Mouse (Mus musculus) liver, embryonic 15.5 days (tissue): ENCODE data around the gene Sumf1. TPM values are rescaled to one million over a fixed set of nuclear protein-coding genes. Genes with fewer than 3 reads are reported as not detected.

Experiments used
- ATAC-seq: fragments of 200-750 bp; cut with Nextera tagmentation; 2 replicates; pipeline ENCODE4 v1.8.0; 2017; ENCODE audit warnings: moderate number of reproducible peaks, mild to moderate bottlenecking, moderate library complexity; ENCODE audit not compliant: insufficient read depth
- H3K27ac ChIP-seq: fragments of 300-500 bp; sonication (generic); replicated peaks from 2 replicates; pipeline ENCODE4 v1.5.1; 2015; ENCODE audit warnings: mild to moderate bottlenecking, inconsistent platforms
- H3K27me3 ChIP-seq: fragments of 300-500 bp; sonication (generic); 2 replicates; pipeline ENCODE4 v1.6.1; 2015; ENCODE audit warnings: mild to moderate bottlenecking, inconsistent platforms
- H3K36me3 ChIP-seq: fragments of 300-500 bp; sonication (generic); replicated peaks from 2 replicates; pipeline ENCODE4 v1.6.1; 2015; ENCODE audit warnings: moderate library complexity, mild to moderate bottlenecking, inconsistent platforms
- H3K4me1 ChIP-seq: fragments of 300-500 bp; sonication (generic); replicated peaks from 2 replicates; pipeline ENCODE4 v1.6.1; 2015; ENCODE audit warnings: inconsistent platforms
- H3K4me2 ChIP-seq: fragments of 300-500 bp; sonication (generic); 2 replicates; pipeline ENCODE4 v1.6.1; 2015; ENCODE audit warnings: moderate library complexity, mild to moderate bottlenecking, inconsistent platforms
- H3K4me3 ChIP-seq: fragments of 300-500 bp; sonication (generic); replicated peaks from 2 replicates; pipeline ENCODE4 v1.5.1; 2015; ENCODE audit warnings: mild to moderate bottlenecking, inconsistent platforms
- H3K9ac ChIP-seq: fragments of 300-500 bp; sonication (generic); 2 replicates; pipeline ENCODE4 v1.6.1; 2015; ENCODE audit warnings: moderate library complexity, mild to moderate bottlenecking, inconsistent platforms
- H3K9me3 ChIP-seq: fragments of 300-500 bp; sonication (generic); replicated peaks from 2 replicates; pipeline ENCODE4 v1.6.1; 2016; ENCODE audit warnings: inconsistent platforms
- WGBS: fragments of 180-500 bp; shearing (Covaris S2); methylation state at CpG from one replicate; pipeline ENCODE4 v1.1.7; 2015; ENCODE audit warnings: mixed read lengths; ENCODE audit not compliant: insufficient replicate concordance; 5-methylcytosine and 5-hydroxymethylcytosine counted together
- polyA plus RNA-seq: library from polyadenylated mRNA; unstranded; fragments of >200 nt; fragmentation: Nextera tagmentation; extraction: Ambion mirVana; gene quantifications from 2 replicates; pipeline ENCODE4 v1.2.1, GENCODE M21; 2015

Sumf1 gene
- polyA plus RNA-seq: 8.5 and 8.7 TPM in 2 replicates

DNA sequence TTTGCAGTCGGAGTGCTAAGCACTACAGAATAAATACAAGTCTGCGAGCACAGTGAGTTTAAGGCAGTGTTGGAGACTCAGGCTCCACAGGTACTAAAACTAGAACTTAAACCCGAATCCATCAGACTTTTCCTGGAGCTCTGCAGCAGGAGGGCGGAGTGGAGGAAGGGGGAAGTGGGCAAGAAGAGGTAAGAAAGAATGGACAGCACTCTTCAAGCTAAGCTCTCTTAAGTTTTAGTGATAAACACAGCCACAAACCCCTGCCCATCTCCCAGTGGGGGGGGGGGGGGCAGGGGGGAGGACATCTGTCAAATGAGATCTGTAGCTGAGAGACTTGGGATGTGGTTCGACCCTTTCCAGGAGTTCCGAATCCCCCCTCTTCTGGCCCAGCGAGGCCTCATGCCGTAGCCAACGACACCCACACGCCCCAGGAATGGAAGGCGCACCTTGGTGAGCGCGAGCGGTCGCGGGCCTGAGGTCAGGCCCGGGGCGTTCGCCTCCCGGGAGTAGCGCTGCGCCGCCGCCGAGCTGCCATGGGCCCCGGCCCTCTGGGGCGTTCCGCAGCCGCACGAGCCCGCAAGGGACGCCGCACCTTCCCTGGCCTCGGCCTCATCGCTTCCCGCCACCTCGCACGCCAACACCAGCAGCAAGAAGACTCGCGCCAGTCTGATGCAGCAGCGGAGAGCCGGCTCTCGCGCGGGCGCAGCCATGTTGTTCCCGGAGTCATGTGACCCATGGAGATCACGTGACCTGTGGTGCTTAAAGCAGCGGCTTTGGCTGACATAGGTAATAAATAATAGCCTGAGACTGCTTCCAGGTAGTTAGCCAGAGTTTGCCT, at the start of gene Sumf1:
Gene Sumf1 (minus strand): TSS at position 736 of the 838 bp plus-strand sequence.
- no peaks in the 10 kb centered on the region for H3K9me3 ChIP-seq
- H3K4me3 ChIP-seq: peak within 1 kb of the TSS; percentile 81
- H3K36me3 ChIP-seq: no peaks in the 10 kb centered on the region
- H3K9ac ChIP-seq: peak within 1 kb of the TSS; percentile 64
- H3K27me3 ChIP-seq: no peaks in the 10 kb centered on the region; the same call in 1 of the 2 replicates
- H3K4me2 ChIP-seq: peak within 1 kb of the TSS; percentile 87
- no peak within 1 kb of the TSS; the same call in 1 of the 2 replicates for H3K27ac ChIP-seq
- WGBS: 4% methylated on average over 49 of the region's 49 CpGs
- peak; percentile 77 for ATAC-seq
- peaks cover 13% of the 10 kb centered on the region for H3K4me1 ChIP-seq

DNA sequence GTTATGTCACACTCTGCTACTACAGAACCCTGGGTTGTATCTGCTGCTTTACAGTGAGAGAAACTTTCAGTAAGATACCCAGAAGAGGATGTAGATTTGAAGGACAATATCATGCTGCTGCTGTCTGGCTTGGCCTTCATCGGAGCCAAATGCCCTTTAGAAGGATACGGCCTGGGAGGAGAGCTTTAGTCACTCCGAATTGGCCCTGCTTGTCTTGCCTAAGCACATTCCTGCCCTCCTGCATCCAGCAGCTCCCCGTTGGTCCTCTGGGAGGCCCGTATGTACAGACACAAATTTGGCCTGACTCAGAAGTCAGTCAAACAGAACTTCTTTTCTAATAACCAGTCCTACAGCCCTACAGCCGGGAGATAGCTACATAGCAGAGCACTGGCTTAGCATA, 49.2 kb upstream of the Sumf1 start:
- peaks cover 9% of the 10 kb centered on the region for H3K4me1 ChIP-seq
- H3K36me3 ChIP-seq: no peaks in the 10 kb centered on the region
- H3K9me3 ChIP-seq: no peaks in the 10 kb centered on the region
- H3K9ac ChIP-seq: no peak overlapping the region
- H3K4me3 ChIP-seq: no peak overlapping the region
- H3K27ac ChIP-seq: no peak overlapping the region
- H3K27me3 ChIP-seq: no peaks in the 10 kb centered on the region
- ATAC-seq: no peak
- H3K4me2 ChIP-seq: no peak overlapping the region
- 61% methylated on average over 6 of the region's 6 CpGs for WGBS

GRCm38 (mm10) chr6:108233070-108233469, 47.7 kb upstream of the Sumf1 start:
- ATAC-seq: no peak
- H3K9me3 ChIP-seq: no peaks in the 10 kb centered on the region
- no peaks in the 10 kb centered on the region for H3K27me3 ChIP-seq
- H3K36me3 ChIP-seq: no peaks in the 10 kb centered on the region
- peaks cover 9% of the 10 kb centered on the region for H3K4me1 ChIP-seq
- no peak overlapping the region for H3K9ac ChIP-seq
- no peak overlapping the region for H3K4me2 ChIP-seq
- no peak overlapping the region for H3K4me3 ChIP-seq
- H3K27ac ChIP-seq: no peak overlapping the region
- 15% methylated on average over 6 of the region's 6 CpGs for WGBS

DNA sequence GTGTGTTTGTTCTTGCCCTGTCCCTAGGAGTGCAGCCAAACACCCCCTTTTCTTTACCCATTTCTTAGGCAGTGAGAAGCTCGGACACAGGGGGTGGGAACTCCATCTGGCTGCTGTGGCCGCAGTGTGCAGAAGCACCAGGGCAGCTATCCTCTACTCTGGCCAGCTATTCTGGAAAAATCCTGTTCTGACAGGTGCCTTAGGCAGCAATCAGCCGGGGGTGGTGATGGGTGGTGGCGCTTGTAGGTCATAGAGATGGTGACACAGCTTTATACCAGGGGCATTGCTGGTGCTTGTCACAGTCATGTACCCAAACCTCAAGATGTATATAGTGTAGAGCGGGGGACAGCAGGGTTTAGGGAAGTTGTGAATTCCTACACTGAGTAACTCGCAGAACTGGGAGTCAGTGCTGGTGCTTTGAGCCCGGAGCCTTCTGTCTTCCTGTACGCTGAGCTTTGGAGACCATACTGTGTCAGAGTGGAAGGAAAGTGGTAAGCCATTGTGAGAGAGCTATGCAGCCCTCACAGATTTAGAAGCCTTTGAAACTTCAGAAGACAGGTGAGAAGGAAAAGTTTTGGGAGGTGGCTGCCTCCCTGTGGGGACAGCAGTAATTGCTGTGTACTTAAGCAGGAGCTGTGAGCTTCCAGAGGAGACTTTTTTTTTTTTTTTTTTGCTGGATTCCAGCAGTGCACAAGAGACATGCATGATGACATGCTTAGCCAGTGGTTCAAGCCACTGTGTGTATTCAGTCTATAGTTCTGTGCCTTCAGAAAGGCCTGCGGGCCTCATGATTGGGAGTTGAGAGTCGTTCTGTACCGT, 46.7 kb upstream of the Sumf1 start:
- H3K4me1 ChIP-seq: peaks cover 9% of the 10 kb centered on the region
- ATAC-seq: no peak
- H3K4me3 ChIP-seq: no peak overlapping the region
- WGBS: 58% methylated on average over 11 of the region's 11 CpGs
- no peaks in the 10 kb centered on the region for H3K36me3 ChIP-seq
- no peak overlapping the region for H3K9ac ChIP-seq
- no peak overlapping the region for H3K4me2 ChIP-seq
- H3K27me3 ChIP-seq: no peaks in the 10 kb centered on the region
- H3K9me3 ChIP-seq: no peaks in the 10 kb centered on the region
- no peak overlapping the region for H3K27ac ChIP-seq

GRCm38 (mm10) chr6:108230608-108231007, 45.2 kb upstream of the Sumf1 start:
- H3K36me3 ChIP-seq: no peaks in the 10 kb centered on the region
- ATAC-seq: no peak
- no peak overlapping the region for H3K27ac ChIP-seq
- WGBS: 77% methylated on average over 3 of the region's 3 CpGs
- no peaks in the 10 kb centered on the region for H3K9me3 ChIP-seq
- no peak overlapping the region for H3K9ac ChIP-seq
- H3K4me3 ChIP-seq: no peak overlapping the region
- H3K4me1 ChIP-seq: peaks cover 9% of the 10 kb centered on the region
- no peak overlapping the region for H3K4me2 ChIP-seq
- no peaks in the 10 kb centered on the region for H3K27me3 ChIP-seq

DNA sequence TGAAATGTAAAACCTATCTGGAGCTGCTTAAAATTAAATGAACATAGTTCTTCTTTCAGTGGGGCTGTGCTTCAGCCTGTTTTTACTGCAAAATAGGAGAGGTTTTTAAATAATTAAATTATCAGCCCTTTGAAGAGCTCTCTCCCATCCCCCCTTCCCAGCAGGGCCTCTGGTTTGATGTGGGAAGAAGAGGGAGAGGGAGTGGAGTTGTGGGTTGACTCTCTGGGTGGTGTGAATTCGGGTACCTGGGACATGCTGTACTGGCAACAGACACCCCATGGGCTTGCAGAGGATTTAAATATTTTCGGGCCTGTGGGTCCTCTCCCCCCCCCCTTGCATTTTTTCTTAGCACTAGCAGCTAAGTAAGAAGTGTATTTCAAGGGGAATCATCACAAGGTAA, 43.2 kb upstream of the Sumf1 start:
- no peaks in the 10 kb centered on the region for H3K27me3 ChIP-seq
- WGBS: 57% methylated on average over 2 of the region's 2 CpGs

GRCm38 (mm10) chr6:108228048-108228447, 42.7 kb upstream of the Sumf1 start:
- no peak for ATAC-seq
- Histone ChIP-seq H3K4me2 (no peak overlapping the region), H3K9ac (no peak overlapping the region), H3K4me3 (no peak overlapping the region), H3K36me3 (no peaks in the 10 kb centered on the region), H3K27ac (no peak overlapping the region), H3K4me1 (peaks cover 6% of the 10 kb centered on the region), H3K27me3 (no peaks in the 10 kb centered on the region), H3K9me3 (no peaks in the 10 kb centered on the region)
- WGBS: 58% methylated on average over 6 of the region's 6 CpGs

More for the DNA sequence above, 43.2 kb upstream of the Sumf1 start:
- H3K4me2 ChIP-seq: no peak overlapping the region
- no peak overlapping the region for H3K4me3 ChIP-seq
- ATAC-seq: no peak
- H3K27ac ChIP-seq: no peak overlapping the region
- no peaks in the 10 kb centered on the region for H3K9me3 ChIP-seq
- H3K4me1 ChIP-seq: peaks cover 9% of the 10 kb centered on the region
- H3K36me3 ChIP-seq: no peaks in the 10 kb centered on the region
- no peak overlapping the region for H3K9ac ChIP-seq

- no peak for ATAC-seq
- Histone ChIP-seq H3K4me3 (no peak overlapping the region), H3K9ac (no peak overlapping the region), H3K27ac (no peak overlapping the region), H3K27me3 (no peaks in the 10 kb centered on the region), H3K36me3 (no peaks in the 10 kb centered on the region), H3K4me2 (no peak overlapping the region), H3K4me1 (no peaks in the 10 kb centered on the region), H3K9me3 (no peaks in the 10 kb centered on the region)
- 74% methylated on average over 6 of the region's 6 CpGs for WGBS
These were observed 42.1 kb upstream of the Sumf1 start for GRCm38 (mm10) chr6:108227461-108227860.

- Histone ChIP-seq H3K27ac (no peak overlapping the region), H3K9ac (no peak overlapping the region), H3K4me3 (no peak overlapping the region), H3K9me3 (no peaks in the 10 kb centered on the region), H3K4me1 (no peaks in the 10 kb centered on the region), H3K4me2 (no peak overlapping the region), H3K36me3 (no peaks in the 10 kb centered on the region), H3K27me3 (no peaks in the 10 kb centered on the region)
- no peak for ATAC-seq
- WGBS: 68% methylated on average over 7 of the region's 7 CpGs
These were observed 40.8 kb upstream of the Sumf1 start for GRCm38 (mm10) chr6:108226230-108226629.

DNA sequence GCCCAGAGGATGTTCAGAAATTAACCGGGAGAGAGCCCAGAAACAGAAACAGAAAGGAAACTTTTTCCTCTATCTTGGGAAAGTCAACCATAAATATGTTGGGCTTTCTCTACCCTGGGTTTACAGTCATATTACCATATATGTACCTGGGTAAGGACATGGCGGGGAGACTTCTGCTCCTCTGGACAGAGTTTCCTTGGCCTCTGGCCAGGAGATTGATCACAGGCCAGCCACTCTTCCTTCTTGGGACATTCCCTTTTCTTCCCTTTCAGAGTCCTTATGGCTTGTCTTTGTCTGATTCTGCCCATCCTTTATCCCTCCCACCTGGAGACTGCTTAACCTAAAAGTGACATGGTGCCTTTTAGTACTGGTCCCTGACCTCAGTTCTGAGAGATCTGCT, 39.6 kb upstream of the Sumf1 start:
- Histone ChIP-seq H3K9me3 (no peaks in the 10 kb centered on the region), H3K27ac (no peak overlapping the region), H3K9ac (no peak overlapping the region), H3K36me3 (no peaks in the 10 kb centered on the region), H3K4me2 (no peak overlapping the region), H3K4me3 (no peak overlapping the region), H3K27me3 (no peaks in the 10 kb centered on the region), H3K4me1 (no peaks in the 10 kb centered on the region)
- WGBS: 69% methylated on average over 2 of the region's 2 CpGs
- ATAC-seq: no peak

DNA sequence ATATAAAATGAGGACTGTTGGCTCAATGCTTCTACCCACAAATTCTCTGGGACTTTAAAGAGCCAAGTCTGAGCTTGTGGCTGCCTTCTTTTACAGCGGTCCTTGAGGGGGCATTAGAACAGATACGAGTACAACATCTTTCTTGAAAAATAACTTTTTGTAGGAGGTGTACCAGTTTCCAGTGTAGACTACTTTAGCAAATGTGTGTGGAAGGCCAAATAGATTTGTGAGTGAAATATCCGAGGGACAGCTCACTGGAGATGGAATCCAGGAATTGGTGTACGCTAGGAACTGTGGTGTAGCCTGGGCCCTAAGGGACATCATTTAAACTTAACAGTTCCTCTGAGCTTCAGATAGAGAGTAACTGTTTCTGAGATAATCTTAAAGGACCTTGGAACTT, 39.0 kb upstream of the Sumf1 start:
- 83% methylated on average over 4 of the region's 4 CpGs for WGBS
- no peak for ATAC-seq

More for the DNA sequence above, 39.0 kb upstream of the Sumf1 start:
- H3K27ac ChIP-seq: no peak overlapping the region
- no peaks in the 10 kb centered on the region for H3K27me3 ChIP-seq
- H3K4me2 ChIP-seq: no peak overlapping the region
- H3K4me1 ChIP-seq: no peaks in the 10 kb centered on the region
- H3K9ac ChIP-seq: no peak overlapping the region
- no peak overlapping the region for H3K4me3 ChIP-seq
- H3K36me3 ChIP-seq: no peaks in the 10 kb centered on the region
- H3K9me3 ChIP-seq: no peaks in the 10 kb centered on the region
